Mouse (Mus musculus): ENCODE data around the gene Ephx4.

GRCm38 (mm10) chr5:107370040-107370439 lies 32.5 kb upstream of the Ephx4 start:
- TF ChIP-seq TAL1 (IDR thresholded peaks at IDR 0.05; ENCODE audit: low read length), result no peak
- no peak for TF ChIP-seq GATA1 (IDR thresholded peaks at IDR 0.05; ENCODE audit: low read length)
